Mouse (Mus musculus) liver, postnatal 0 days (tissue): ENCODE measurements around the gene Snhg11.

Source experiments
- CTCF ChIP-seq: sonication (generic); IDR thresholded peaks from 2 replicates; pipeline ENCODE4 v1.5.1; 2016; ENCODE audit warnings: antibody characterized with exemption, low read depth
- EP300 ChIP-seq: IDR thresholded peaks from 2 replicates; pipeline ENCODE4 v1.6.1; 2016; ENCODE audit warnings: antibody characterized with exemption, low read depth, mild to moderate bottlenecking

GRCm38 (mm10) chr2:158368313-158368712 is 7.1 kb upstream of the Snhg11 start:
- TF ChIP-seq CTCF (no peak), EP300 (no peak)
